Mouse (Mus musculus) T-cell, adult 2 months (primary cell): ENCODE measurements around the gene Slc29a1.

Experiments
- DNase-seq: peaks from one replicate; pipeline ENCODE4 v3.0.0; 2022; ENCODE audit warnings: low spot score

Gene Slc29a1

GRCm38 (mm10) chr17:45569999-45570398, 29.4 kb downstream of the Slc29a1 start:
- no peak for DNase-seq

- DNase-seq = no peak
Observed at GRCm38 (mm10) chr17:45568990-45569389, 30.4 kb downstream of the Slc29a1 start.

- no peak for DNase-seq
Observed at GRCm38 (mm10) chr17:45567162-45567601, 32.2 kb downstream of the Slc29a1 start.

GRCm38 (mm10) chr17:45566360-45567161, 32.8 kb downstream of the Slc29a1 start:
- DNase-seq = no peak

- DNase-seq = no peak
Observed at GRCm38 (mm10) chr17:45566031-45566359, 33.4 kb downstream of the Slc29a1 start.

- DNase-seq = no peak
Observed at GRCm38 (mm10) chr17:45565103-45565502, 34.3 kb downstream of the Slc29a1 start.

GRCm38 (mm10) chr17:45564531-45565084, 34.8 kb downstream of the Slc29a1 start:
- no peak for DNase-seq

- peak; percentile 88 for DNase-seq
Observed at GRCm38 (mm10) chr17:45563655-45564530, 35.5 kb downstream of the Slc29a1 start, which contains the start of gene Slc35b2. Gene Slc35b2 (plus strand): TSS chr17:45563874.

GRCm38 (mm10) chr17:45563216-45563615, 36.2 kb downstream of the Slc29a1 start:
- no peak for DNase-seq

- DNase-seq = no peak
Observed at GRCm38 (mm10) chr17:45559732-45560525, 39.5 kb downstream of the Slc29a1 start.

GRCm38 (mm10) chr17:45557998-45558862, 41.2 kb downstream of the Slc29a1 start:
- peak; percentile 79 for DNase-seq

- peak; percentile 31 for DNase-seq
Observed at GRCm38 (mm10) chr17:45557246-45557824, 42.1 kb downstream of the Slc29a1 start.

- DNase-seq = no peak
Observed at GRCm38 (mm10) chr17:45556514-45557245, 42.7 kb downstream of the Slc29a1 start.

- no peak for DNase-seq
Observed at GRCm38 (mm10) chr17:45556107-45556489, 43.3 kb downstream of the Slc29a1 start.

- DNase-seq = peak; percentile 98
Observed at GRCm38 (mm10) chr17:45555452-45556106, 43.8 kb downstream of the Slc29a1 start, which contains the start of gene Nfkbie. Gene Nfkbie (plus strand): TSS chr17:45555703.

- DNase-seq = no peak
Observed at GRCm38 (mm10) chr17:45554420-45554819, 45.0 kb downstream of the Slc29a1 start.

GRCm38 (mm10) chr17:45553065-45553464, 46.3 kb downstream of the Slc29a1 start:
- no peak for DNase-seq

GRCm38 (mm10) chr17:45551816-45552451, 47.5 kb downstream of the Slc29a1 start:
- DNase-seq = peak; percentile 78
